Mouse (Mus musculus) bone marrow, adult 2 months (tissue): ENCODE measurements around the gene Itpr1.

Experiments used
- CTCF ChIP-seq: fragments of 200-500 bp; IDR thresholded peaks from 2 replicates; pipeline ENCODE4 v1.5.1; 2011; ENCODE audit warnings: low read length, control low read depth; ENCODE audit not compliant: control insufficient read depth, insufficient read depth
- POLR2A ChIP-seq: fragments of 200-500 bp; IDR thresholded peaks from 2 replicates; pipeline ENCODE4 v1.6.1; 2011; ENCODE audit warnings: low read depth, mild to moderate bottlenecking, control low read depth, low read length, borderline replicate concordance; ENCODE audit not compliant: control insufficient read depth

- no peak for TF ChIP-seq POLR2A
- no peak for TF ChIP-seq CTCF
Measured at GRCm38 (mm10) chr6:108390624-108391324, 177.9 kb downstream of the Itpr1 start.
